ENCODE assay signal across 28 mouse cellular contexts in genomic region chr5:77488969-77489368, GRCm38 (mm10).
DNase-seq lines count a peak whose midpoint lies in the region; ATAC-seq and TF ChIP-seq lines count a peak whose summit lies in the region.
"Had no signal": no experiment of that assay in that cellular context is flagged by ENCODE, and none has a peak within 500 bp of the region (broad histone marks: within the 10 kb centered on the region; RNA-seq: fewer than 3 reads in every experiment).

No protein-coding gene starts in this region.

- intact Hi-C loops in gastrocnemius, adult 2 months (cut with DNase I): no loop called here

- H3K9me3 ChIP-seq in forebrain, embryonic 14.5 days (replicated peaks; ENCODE audit: control insufficient read depth, low read length): no peaks in the 10 kb centered on the region
- H3K9me3 ChIP-seq in forebrain, embryonic 15.5 days: no peaks in the 10 kb centered on the region
- H3K9me3 ChIP-seq in embryonic facial prominence, embryonic 11.5 days (replicated peaks; ENCODE audit: control insufficient read depth, low read length): no peaks in the 10 kb centered on the region
- H3K9me3 ChIP-seq in limb, embryonic 10.5 days (replicated peaks): no peaks in the 10 kb centered on the region
- H3K9me3 ChIP-seq in intestine, postnatal 0 days (ENCODE audit: control insufficient read depth): no peaks in the 10 kb centered on the region
- H3K9me3 ChIP-seq: hindbrain, embryonic 12.5 days; limb, embryonic 13.5 days; liver, embryonic 12.5 days had no signal

- peaks cover 8% of the 10 kb centered on the region; the same call in 1 of the 2 replicates for H3K4me1 ChIP-seq in forebrain, embryonic 14.5 days (ENCODE audit: control insufficient read depth, insufficient read depth, low read length)
- peaks cover 12% of the 10 kb centered on the region for H3K4me1 ChIP-seq in forebrain, embryonic 15.5 days
- peaks cover 6% of the 10 kb centered on the region for H3K4me1 ChIP-seq in embryonic facial prominence, embryonic 11.5 days (ENCODE audit: control insufficient read depth, insufficient read depth, low read length)
- peaks cover 41% of the 10 kb centered on the region for H3K4me1 ChIP-seq in limb, embryonic 10.5 days
- no peaks in the 10 kb centered on the region for H3K4me1 ChIP-seq in intestine, postnatal 0 days (replicated peaks; ENCODE audit: control insufficient read depth, insufficient read depth, low read length)
- H3K4me1 ChIP-seq: liver, embryonic 12.5 days had no signal

- no peak overlapping the region for H3K9ac ChIP-seq in forebrain, embryonic 14.5 days (ENCODE audit: low read length)
- no peak overlapping the region for H3K9ac ChIP-seq in forebrain, embryonic 15.5 days (replicated peaks)
- no peak overlapping the region for H3K9ac ChIP-seq in embryonic facial prominence, embryonic 11.5 days (replicated peaks; ENCODE audit: low read length)
- no peak overlapping the region for H3K9ac ChIP-seq in intestine, postnatal 0 days (ENCODE audit: low read depth, low read length)
- H3K9ac ChIP-seq: hindbrain, embryonic 12.5 days; liver, embryonic 12.5 days had no signal

- H3K4me2 ChIP-seq in forebrain, embryonic 14.5 days (ENCODE audit: low read length): no peak overlapping the region
- no peak overlapping the region for H3K4me2 ChIP-seq in forebrain, embryonic 15.5 days (replicated peaks)
- no peak overlapping the region for H3K4me2 ChIP-seq in embryonic facial prominence, embryonic 11.5 days (ENCODE audit: low read depth, low read length)
- no peak overlapping the region for H3K4me2 ChIP-seq in intestine, postnatal 0 days (replicated peaks; ENCODE audit: low read depth)
- H3K4me2 ChIP-seq: heart, embryonic 11.5 days; liver, embryonic 12.5 days had no signal

- ATAC-seq in forebrain, embryonic 14.5 days: no peak
- ATAC-seq in forebrain, embryonic 15.5 days (replicated peaks): no peak
- ATAC-seq in embryonic facial prominence, embryonic 11.5 days (replicated peaks; ENCODE audit: insufficient number of reproducible peaks, low FRiP score, low TSS enrichment, low read depth): no peak
- no peak for ATAC-seq in intestine, postnatal 0 days
- ATAC-seq: intestine, embryonic 16.5 days; liver, embryonic 12.5 days; lung, postnatal 0 days had no signal

- no peaks in the 10 kb centered on the region for H3K36me3 ChIP-seq in forebrain, embryonic 14.5 days (ENCODE audit: control insufficient read depth, insufficient read depth, low read length)
- no peaks in the 10 kb centered on the region for H3K36me3 ChIP-seq in forebrain, embryonic 15.5 days
- no peaks in the 10 kb centered on the region for H3K36me3 ChIP-seq in embryonic facial prominence, embryonic 11.5 days (replicated peaks; ENCODE audit: control insufficient read depth, insufficient read depth, low read depth, low read length)
- H3K36me3 ChIP-seq in limb, embryonic 10.5 days: no peaks in the 10 kb centered on the region
- no peaks in the 10 kb centered on the region for H3K36me3 ChIP-seq in intestine, postnatal 0 days (ENCODE audit: control insufficient read depth, insufficient read depth)
- H3K36me3 ChIP-seq: hindbrain, embryonic 12.5 days; limb, embryonic 13.5 days; liver, embryonic 12.5 days had no signal

- no peaks in the 10 kb centered on the region for H3K27me3 ChIP-seq in forebrain, embryonic 14.5 days (replicated peaks; ENCODE audit: control insufficient read depth, insufficient read depth, low read length)
- no peaks in the 10 kb centered on the region for H3K27me3 ChIP-seq in forebrain, embryonic 15.5 days
- no peaks in the 10 kb centered on the region for H3K27me3 ChIP-seq in embryonic facial prominence, embryonic 11.5 days (ENCODE audit: control insufficient read depth, insufficient read depth, low read length)
- H3K27me3 ChIP-seq in limb, embryonic 10.5 days (ENCODE audit: low read depth, poor library complexity, severe bottlenecking): no peaks in the 10 kb centered on the region
- no peaks in the 10 kb centered on the region for H3K27me3 ChIP-seq in intestine, postnatal 0 days (replicated peaks; ENCODE audit: control insufficient read depth, insufficient read depth, low read length)
- H3K27me3 ChIP-seq: hindbrain, embryonic 12.5 days; limb, embryonic 13.5 days; liver, embryonic 12.5 days had no signal

- WGBS in forebrain, embryonic 14.5 days: 20% methylated on average over 5 of the region's 5 CpGs
- 22% methylated on average over 5 of the region's 5 CpGs for WGBS in forebrain, embryonic 15.5 days
- 47% methylated on average over 5 of the region's 5 CpGs for WGBS in embryonic facial prominence, embryonic 11.5 days
- WGBS in limb, embryonic 10.5 days: 31% methylated on average over 5 of the region's 5 CpGs
- 79% methylated on average over 5 of the region's 5 CpGs for WGBS in intestine, postnatal 0 days

- no peak for TF ChIP-seq CTCF in intestine, postnatal 0 days (IDR thresholded peaks at IDR 0.05; ENCODE audit: low read depth)
- no peak for TF ChIP-seq CTCF in gastrocnemius, adult 2 months (IDR thresholded peaks at IDR 0.05)

- no peak overlapping the region for H3K4me3 ChIP-seq in forebrain, embryonic 14.5 days (ENCODE audit: low read depth, low read length)
- H3K4me3 ChIP-seq in forebrain, embryonic 15.5 days: no peak overlapping the region
- no peak overlapping the region for H3K4me3 ChIP-seq in embryonic facial prominence, embryonic 11.5 days (ENCODE audit: low read depth, low read length)
- H3K4me3 ChIP-seq in limb, embryonic 10.5 days: no peak overlapping the region
- no peak overlapping the region for H3K4me3 ChIP-seq in intestine, postnatal 0 days (ENCODE audit: low read depth, low read length)
- no peak overlapping the region for H3K4me3 ChIP-seq in gastrocnemius, adult 2 months
- H3K4me3 ChIP-seq: hindbrain, embryonic 12.5 days; limb, embryonic 13.5 days; liver, embryonic 12.5 days had no signal

- peak; percentile 27 for DNase-seq in forebrain, embryonic 14.5 days (ENCODE audit: low spot score)
- DNase-seq in embryonic facial prominence, embryonic 11.5 days (ENCODE audit: low spot score): peak; percentile 57
- DNase-seq in limb, embryonic 10.5 days (ENCODE audit: low spot score): peak; percentile 35
- DNase-seq in gastrocnemius, adult 2 months: no peak
- DNase-seq in lung, postnatal 36 days: no peak
- DNase-seq: adrenal gland, postnatal 25 days; B cell, adult 2 months; cerebellum, adult 18-20 months; cerebellum, postnatal 14 days; gastrocnemius, postnatal 25 days; heart, adult 18-20 months; heart, postnatal 36 days; kidney, adult 9 months; kidney, postnatal 14 days; layer of hippocampus, adult 9-11 months; lung, adult 18-20 months; midbrain, embryonic 14.5 days; right cerebral cortex, postnatal 14 days; spleen, adult 18-20 months; thymus, postnatal 14 days had no signal

- H3K27ac ChIP-seq in forebrain, embryonic 14.5 days (ENCODE audit: low read depth, low read length): no peak overlapping the region
- H3K27ac ChIP-seq in forebrain, embryonic 15.5 days (replicated peaks): no peak overlapping the region
- H3K27ac ChIP-seq in embryonic facial prominence, embryonic 11.5 days (replicated peaks; ENCODE audit: low read depth, low read length): peak overlapping the region; percentile 81
- peak overlapping the region; percentile 91 for H3K27ac ChIP-seq in limb, embryonic 10.5 days
- H3K27ac ChIP-seq in intestine, postnatal 0 days (ENCODE audit: low read depth, low read length): no peak overlapping the region
- no peak overlapping the region for H3K27ac ChIP-seq in gastrocnemius, adult 2 months
- H3K27ac ChIP-seq: hindbrain, embryonic 12.5 days; liver, embryonic 12.5 days had no signal

Comparison
In these comparisons a context has a peak if more than half of its experiments do, and no peak if none do; other contexts are left out.
1. DNase-seq: peak in forebrain, embryonic 14.5 days (single experiment), embryonic facial prominence, embryonic 11.5 days (single experiment) and limb, embryonic 10.5 days (single experiment); none in gastrocnemius, adult 2 months (single experiment) and lung, postnatal 36 days (single experiment).
2. H3K27ac ChIP-seq: peak in embryonic facial prominence, embryonic 11.5 days (single experiment) and limb, embryonic 10.5 days (single experiment); none in forebrain, embryonic 14.5 days (single experiment), forebrain, embryonic 15.5 days (single experiment), intestine, postnatal 0 days (single experiment) and gastrocnemius, adult 2 months (single experiment).